Mouse (Mus musculus) liver, embryonic 16.5 days (tissue): ENCODE measurements around the gene Cxcl5. TPM values are rescaled to one million over a fixed set of nuclear protein-coding genes. Genes with fewer than 3 reads are reported as not detected.

Experiments
- ATAC-seq: fragments of 200-750 bp; cut with Nextera tagmentation; 2 replicates; pipeline ENCODE4 v1.8.0; 2017; ENCODE audit warnings: low read depth, mild to moderate bottlenecking, moderate number of reproducible peaks, moderate library complexity
- H3K27ac ChIP-seq: fragments of 300-500 bp; sonication (generic); 2 replicates; pipeline ENCODE4 v1.5.1; 2014; ENCODE audit warnings: mild to moderate bottlenecking, low read length
- H3K27me3 ChIP-seq: fragments of 300-500 bp; sonication (generic); 2 replicates; pipeline ENCODE4 v1.6.1; 2014; ENCODE audit warnings: low read depth, low read length, mixed read lengths; ENCODE audit not compliant: control insufficient read depth, insufficient read depth
- H3K36me3 ChIP-seq: fragments of 300-500 bp; sonication (generic); 2 replicates; pipeline ENCODE4 v1.6.1; 2014; ENCODE audit warnings: mild to moderate bottlenecking; ENCODE audit not compliant: control insufficient read depth, insufficient read depth
- H3K4me1 ChIP-seq: fragments of 300-500 bp; sonication (generic); 2 replicates; pipeline ENCODE4 v1.6.1; 2014; ENCODE audit warnings: low read depth, low read length, mixed read lengths; ENCODE audit not compliant: control insufficient read depth
- H3K4me2 ChIP-seq: fragments of 300-500 bp; sonication (generic); 2 replicates; pipeline ENCODE4 v1.6.1; 2014; ENCODE audit warnings: low read depth, low read length, mixed read lengths
- H3K4me3 ChIP-seq: fragments of 300-500 bp; sonication (generic); 2 replicates; pipeline ENCODE4 v1.5.1; 2014; ENCODE audit warnings: low read depth, mild to moderate bottlenecking, low read length
- H3K9ac ChIP-seq: fragments of 300-500 bp; sonication (generic); 2 replicates; pipeline ENCODE4 v1.6.1; 2014; ENCODE audit warnings: low read depth, low read length
- H3K9me3 ChIP-seq: fragments of 300-500 bp; sonication (generic); replicated peaks from 2 replicates; pipeline ENCODE4 v1.6.1; 2016; ENCODE audit warnings: low read length; ENCODE audit not compliant: control insufficient read depth
- WGBS: fragments of 180-500 bp; shearing (Covaris S2); extraction: QIAGEN DNeasy Blood & Tissue Kit; methylation state at CpG from one replicate; pipeline ENCODE4 v1.1.7; 2014; ENCODE audit not compliant: insufficient replicate concordance; 5-methylcytosine and 5-hydroxymethylcytosine counted together
- polyA plus RNA-seq: library from polyadenylated mRNA; unstranded; fragments of >200 nt; fragmentation: Nextera tagmentation; extraction: Ambion mirVana; gene quantifications from 2 replicates; pipeline ENCODE4 v1.2.1, GENCODE M21; 2015

Gene Cxcl5
- polyA plus RNA-seq, 1 experiment from 2014 or later, result 0.60 TPM

DNA sequence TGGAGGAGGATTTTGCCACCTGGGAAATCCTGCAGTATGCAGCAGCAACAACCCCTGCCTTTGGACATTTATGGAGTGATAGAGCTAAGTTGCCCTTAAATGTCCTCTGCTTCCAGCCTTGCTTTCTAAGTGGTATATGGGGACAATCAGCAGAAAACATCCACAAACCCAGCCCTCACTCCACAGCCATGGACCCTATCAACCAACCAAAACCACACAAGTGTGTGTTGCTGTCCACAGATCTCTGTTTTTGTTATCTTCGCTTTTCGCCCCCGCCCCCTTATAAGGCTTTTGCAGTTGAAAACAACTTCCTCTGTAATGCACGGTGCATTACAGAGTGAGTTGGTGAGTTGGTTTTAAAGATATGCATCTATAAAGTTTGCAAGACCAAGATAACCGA is 16.4 kb downstream of the Cxcl5 start:
- H3K4me1 ChIP-seq, result no peaks in the 10 kb centered on the region
- no peak overlapping the region for H3K4me3 ChIP-seq
- 15% methylated on average over 5 of the region's 5 CpGs for WGBS
- H3K4me2 ChIP-seq, result no peak overlapping the region
- no peak overlapping the region for H3K9ac ChIP-seq
- no peak overlapping the region for H3K27ac ChIP-seq
- H3K36me3 ChIP-seq, result no peaks in the 10 kb centered on the region
- no peaks in the 10 kb centered on the region for H3K9me3 ChIP-seq
- peak; percentile 66 for ATAC-seq
- H3K27me3 ChIP-seq, result no peaks in the 10 kb centered on the region

- no peak overlapping the region for H3K9ac ChIP-seq
- WGBS, result 75% methylated on average over 10 of the region's 10 CpGs
- no peaks in the 10 kb centered on the region for H3K4me1 ChIP-seq
- no peak overlapping the region for H3K27ac ChIP-seq
- H3K4me3 ChIP-seq, result no peak overlapping the region
- no peaks in the 10 kb centered on the region for H3K9me3 ChIP-seq
- H3K27me3 ChIP-seq, result no peaks in the 10 kb centered on the region
- no peak overlapping the region for H3K4me2 ChIP-seq
- no peak for ATAC-seq
- H3K36me3 ChIP-seq, result no peaks in the 10 kb centered on the region
These were observed 18.5 kb downstream of the Cxcl5 start for GRCm38 (mm10) chr5:90777621-90778020.

DNA sequence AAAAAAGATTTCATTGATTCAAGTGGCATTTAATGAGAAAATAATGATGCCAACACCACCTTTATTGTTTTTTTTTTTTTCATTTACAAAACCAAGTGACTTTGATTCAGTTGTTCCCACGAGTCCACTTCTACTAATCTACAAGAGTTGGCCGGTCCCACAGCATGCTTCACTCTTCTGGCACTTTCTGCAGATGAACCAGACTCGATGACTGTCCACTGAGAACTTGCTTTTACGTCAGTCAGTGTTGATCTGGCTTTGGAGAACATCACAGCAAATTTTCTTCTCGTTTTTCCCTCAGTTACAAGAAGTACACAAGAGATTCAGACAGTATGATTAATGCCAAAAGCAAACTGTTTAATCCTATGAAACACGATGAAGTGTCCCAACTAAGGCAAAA is 19.7 kb downstream of the Cxcl5 start:
- no peaks in the 10 kb centered on the region for H3K9me3 ChIP-seq
- no peak for ATAC-seq
- no peak overlapping the region for H3K4me2 ChIP-seq
- no peaks in the 10 kb centered on the region for H3K36me3 ChIP-seq
- no peak overlapping the region for H3K9ac ChIP-seq
- H3K4me1 ChIP-seq, result no peaks in the 10 kb centered on the region
- H3K4me3 ChIP-seq, result no peak overlapping the region
- 60% methylated on average over 6 of the region's 6 CpGs for whole genome bisulfite sequencing
- no peaks in the 10 kb centered on the region for H3K27me3 ChIP-seq
- no peak overlapping the region for H3K27ac ChIP-seq

GRCm38 (mm10) chr5:90783697-90784096 is 24.5 kb downstream of the Cxcl5 start:
- H3K4me3 ChIP-seq, result no peak overlapping the region
- ATAC-seq, result no peak
- no peaks in the 10 kb centered on the region for H3K27me3 ChIP-seq
- no peak overlapping the region for H3K27ac ChIP-seq
- no peaks in the 10 kb centered on the region for H3K9me3 ChIP-seq
- H3K36me3 ChIP-seq, result no peaks in the 10 kb centered on the region
- no peaks in the 10 kb centered on the region for H3K4me1 ChIP-seq
- H3K9ac ChIP-seq, result no peak overlapping the region
- H3K4me2 ChIP-seq, result no peak overlapping the region
- 63% methylated on average over 3 of the region's 3 CpGs for WGBS

- 17% methylated on average over 25 of the region's 26 CpGs for WGBS
- Histone ChIP-seq H3K9ac (no peak within 1 kb of the TSS), H3K9me3 (no peaks in the 10 kb centered on the region), H3K4me3 (peak within 1 kb of the TSS; percentile 44), H3K27me3 (no peaks in the 10 kb centered on the region), H3K36me3 (no peaks in the 10 kb centered on the region), H3K4me2 (peak within 1 kb of the TSS; percentile 66), H3K4me1 (no peaks in the 10 kb centered on the region), H3K27ac (no peak within 1 kb of the TSS)
- ATAC-seq, result 0 out of 2 replicates have a peak, but pooled peaks have one; percentile 25
These were observed 26.8 kb downstream of the Cxcl5 start, which contains the start of gene Cxcl3 for GRCm38 (mm10) chr5:90785659-90786588. Gene Cxcl3 (plus strand): TSS chr5:90786103.

DNA sequence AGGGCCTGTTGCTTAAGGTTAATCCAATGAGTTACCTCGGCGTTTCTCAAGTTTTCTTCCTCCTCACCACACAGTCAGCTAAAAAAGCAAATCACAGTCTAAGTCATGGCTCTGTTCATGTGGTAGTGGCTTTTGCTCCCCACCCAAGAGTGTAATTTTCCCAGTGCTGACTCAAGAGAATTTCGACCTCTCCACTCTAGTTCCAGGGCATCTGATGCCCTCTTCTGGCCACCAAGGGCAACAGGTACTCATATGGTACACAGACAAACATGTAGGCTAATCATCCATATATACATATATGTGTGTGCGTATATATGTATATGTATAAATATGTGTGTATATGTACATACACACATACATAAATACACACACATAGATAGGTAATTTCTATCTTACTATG is 29.0 kb downstream of the Cxcl5 start:
- no peak overlapping the region for H3K9ac ChIP-seq
- no peaks in the 10 kb centered on the region for H3K27me3 ChIP-seq
- H3K4me3 ChIP-seq, result no peak overlapping the region
- no peak overlapping the region for H3K27ac ChIP-seq
- H3K4me1 ChIP-seq, result no peaks in the 10 kb centered on the region
- no peaks in the 10 kb centered on the region for H3K9me3 ChIP-seq
- no peak for ATAC-seq
- no peak overlapping the region for H3K4me2 ChIP-seq
- H3K36me3 ChIP-seq, result no peaks in the 10 kb centered on the region
- 54% methylated on average over 4 of the region's 4 CpGs for WGBS

DNA sequence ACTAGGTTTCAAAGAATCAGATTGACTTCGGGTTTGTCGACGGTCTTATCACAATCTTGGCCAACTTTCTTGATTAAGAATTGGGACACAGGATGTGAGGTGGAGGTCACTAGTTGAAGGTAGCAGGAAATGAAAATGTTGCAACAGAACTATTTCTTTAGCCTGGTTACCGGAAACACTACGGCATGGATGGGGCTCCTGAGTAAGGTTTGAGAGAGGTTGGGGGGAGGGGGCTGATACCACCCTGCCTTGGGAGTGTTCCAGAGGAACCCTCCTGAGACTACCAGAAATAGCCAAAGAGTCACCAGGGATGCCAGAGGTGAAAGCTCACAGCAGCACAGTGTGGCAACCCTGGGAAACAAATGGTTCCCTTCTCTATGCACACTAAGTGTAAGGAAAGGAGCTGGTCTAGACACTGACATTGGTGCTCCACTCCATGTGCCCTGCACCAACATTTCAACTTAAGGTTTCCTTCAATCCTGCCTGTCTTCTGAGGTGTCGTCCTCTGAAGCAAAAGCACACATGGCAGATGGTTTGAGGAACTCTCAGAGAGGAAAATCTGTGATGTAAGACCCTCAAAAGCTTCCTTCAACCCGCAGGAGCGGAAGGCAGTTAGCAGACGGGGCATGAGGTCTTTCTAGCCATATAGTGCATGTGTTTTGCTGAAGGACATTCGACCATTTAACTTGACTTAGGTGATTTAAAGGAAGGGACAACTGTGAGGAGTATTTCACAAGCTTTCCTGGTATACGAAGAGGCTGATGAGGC is 30.3 kb downstream of the Cxcl5 start:
- no peak overlapping the region for H3K27ac ChIP-seq
- peak; percentile 51 for ATAC-seq
- no peak overlapping the region for H3K9ac ChIP-seq
- H3K4me3 ChIP-seq, result no peak overlapping the region
- 23% methylated on average over 11 of the region's 11 CpGs for WGBS
- H3K36me3 ChIP-seq, result no peaks in the 10 kb centered on the region
- H3K27me3 ChIP-seq, result no peaks in the 10 kb centered on the region
- no peaks in the 10 kb centered on the region for H3K4me1 ChIP-seq
- H3K4me2 ChIP-seq, result no peak overlapping the region
- no peaks in the 10 kb centered on the region for H3K9me3 ChIP-seq

GRCm38 (mm10) chr5:90790074-90790502 is 30.9 kb downstream of the Cxcl5 start:
- Histone ChIP-seq H3K9ac (no peak overlapping the region), H3K4me3 (no peak overlapping the region), H3K9me3 (no peaks in the 10 kb centered on the region), H3K4me1 (no peaks in the 10 kb centered on the region), H3K36me3 (no peaks in the 10 kb centered on the region), H3K27ac (no peak overlapping the region), H3K4me2 (no peak overlapping the region), H3K27me3 (no peaks in the 10 kb centered on the region)
- ATAC-seq, result no peak
- WGBS, result 13% methylated on average over 8 of the region's 8 CpGs

- Histone ChIP-seq H3K27me3 (no peaks in the 10 kb centered on the region), H3K4me3 (no peak within 1 kb of the TSS), H3K9me3 (no peaks in the 10 kb centered on the region), H3K9ac (no peak within 1 kb of the TSS), H3K4me2 (no peak within 1 kb of the TSS), H3K36me3 (no peaks in the 10 kb centered on the region), H3K27ac (no peak within 1 kb of the TSS), H3K4me1 (no peaks in the 10 kb centered on the region)
- no peak for ATAC-seq
- WGBS, result 41% methylated on average over 5 of the region's 5 CpGs
These were observed 35.0 kb downstream of the Cxcl5 start, which contains the start of gene Cxcl15 for GRCm38 (mm10) chr5:90794195-90794625. Gene Cxcl15 (plus strand): TSS chr5:90794534.
